Mouse (Mus musculus) heart, adult 11 months (tissue): ENCODE measurements around the gene Slc7a14.

Source experiments
- DNase-seq: peaks from one replicate; pipeline ENCODE4 v3.0.0; 2022

Gene Slc7a14

GRCm38 (mm10) chr3:31205167-31205566, 105.0 kb downstream of the Slc7a14 start:
- DNase-seq: no peak

DNA sequence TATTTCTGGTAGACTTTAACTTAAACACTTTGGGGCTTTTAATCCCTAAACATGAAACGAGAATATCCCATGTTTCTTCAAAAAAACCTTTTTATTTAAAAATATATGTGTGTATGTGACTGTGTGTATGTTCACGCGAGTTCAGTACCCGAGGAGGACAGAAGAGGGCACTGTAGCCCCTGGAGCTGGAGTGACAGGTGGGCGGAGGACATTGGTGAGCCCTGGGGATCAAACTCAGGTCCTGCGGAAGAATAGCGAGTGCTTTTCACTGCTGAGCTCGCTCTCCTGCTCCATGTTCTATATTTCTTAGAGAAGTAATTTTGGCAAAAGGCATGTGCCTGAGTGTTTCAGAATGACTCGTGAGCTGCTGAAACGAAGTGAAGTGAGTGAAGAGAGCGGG, 106.2 kb downstream of the Slc7a14 start:
- DNase-seq: no peak

DNA sequence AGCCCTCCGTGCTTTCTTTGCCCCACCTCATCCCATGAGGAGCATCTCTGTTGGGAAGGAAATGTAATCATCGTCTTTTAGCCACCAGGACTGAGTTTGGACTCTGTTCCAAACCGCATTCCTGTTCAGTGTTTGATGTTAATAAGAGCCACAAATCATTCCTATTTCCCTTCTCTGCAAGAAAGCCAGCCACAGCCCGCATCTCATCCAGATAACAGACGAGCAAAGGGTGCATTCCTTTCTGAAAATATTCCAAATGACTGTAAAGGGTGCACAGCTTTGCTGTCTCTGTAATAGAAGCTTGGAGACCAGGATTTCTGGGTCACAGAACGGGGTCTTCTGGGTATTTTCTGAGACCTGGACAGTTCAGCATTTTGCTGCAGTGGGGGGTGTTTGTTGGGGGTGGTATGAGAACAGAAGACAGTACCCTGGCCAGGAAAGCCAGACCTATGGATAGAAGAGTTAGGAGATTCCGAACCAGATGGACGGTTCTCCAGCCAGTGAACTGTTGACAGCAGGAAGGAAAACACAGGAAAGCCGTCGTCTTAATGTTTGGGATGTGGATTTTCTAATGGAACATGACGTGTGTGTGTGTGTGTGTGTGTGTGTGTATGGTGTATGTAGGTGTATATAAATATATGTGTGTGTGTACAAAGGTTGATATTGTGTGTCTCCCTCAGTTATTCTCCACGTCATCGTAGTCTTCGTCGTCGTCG, 110.9 kb downstream of the Slc7a14 start:
- peak; percentile 68 for DNase-seq

- no peak for DNase-seq
Measured at GRCm38 (mm10) chr3:31191402-31191801, 118.8 kb downstream of the Slc7a14 start.

GRCm38 (mm10) chr3:31190342-31190741, 119.8 kb downstream of the Slc7a14 start:
- peak; percentile 18 for DNase-seq

DNA sequence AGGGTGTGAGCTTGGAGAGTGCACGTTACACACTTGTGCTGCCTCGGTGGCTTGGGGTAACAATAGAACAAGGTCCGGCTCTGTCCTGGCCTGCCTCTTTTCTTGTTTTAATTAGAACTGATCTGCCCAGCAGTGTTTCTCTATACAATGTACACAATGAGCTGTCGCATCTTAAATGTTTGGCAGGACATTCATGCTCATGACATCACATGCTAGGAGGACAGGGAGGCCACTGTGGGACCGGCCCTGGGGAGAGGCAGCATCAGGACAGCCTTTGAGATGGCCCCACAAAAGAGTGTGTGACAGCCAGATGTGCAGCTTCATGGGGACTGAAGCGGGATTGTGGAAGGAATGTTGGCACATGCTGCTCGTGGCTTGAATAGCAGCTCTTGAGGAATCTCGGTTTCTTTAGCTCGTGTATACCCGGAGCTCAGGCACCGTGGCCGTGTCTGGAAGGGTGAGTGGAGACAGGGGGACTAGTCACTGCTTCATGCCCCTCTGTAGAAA, 143.8 kb downstream of the Slc7a14 start:
- DNase-seq: peak; percentile 88

- DNase-seq: peak; percentile 25
Measured at GRCm38 (mm10) chr3:31165803-31166202, 144.4 kb downstream of the Slc7a14 start.

- peak; percentile 74 for DNase-seq
Measured at GRCm38 (mm10) chr3:31162860-31163259, 147.3 kb downstream of the Slc7a14 start.

DNA sequence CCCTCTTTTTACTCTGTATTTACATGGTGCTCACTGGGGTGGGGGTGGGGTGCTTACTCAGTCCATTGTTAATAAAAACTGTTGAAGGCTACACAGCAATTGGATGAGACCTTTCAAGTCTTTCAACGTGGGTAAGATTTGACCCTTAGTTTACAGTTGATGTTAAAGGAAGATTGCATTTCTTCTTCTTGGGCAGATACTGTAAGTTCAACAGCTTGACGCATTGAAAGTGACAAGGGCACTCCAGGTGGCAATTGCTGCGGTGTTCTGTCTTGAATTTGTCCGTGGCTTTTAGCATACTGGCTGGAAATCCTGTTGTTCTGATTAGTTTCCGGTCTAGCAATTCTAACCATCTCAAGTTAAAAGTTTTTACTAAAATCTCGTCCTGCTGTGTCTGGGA, 148.8 kb downstream of the Slc7a14 start:
- DNase-seq: peak; percentile 55

DNA sequence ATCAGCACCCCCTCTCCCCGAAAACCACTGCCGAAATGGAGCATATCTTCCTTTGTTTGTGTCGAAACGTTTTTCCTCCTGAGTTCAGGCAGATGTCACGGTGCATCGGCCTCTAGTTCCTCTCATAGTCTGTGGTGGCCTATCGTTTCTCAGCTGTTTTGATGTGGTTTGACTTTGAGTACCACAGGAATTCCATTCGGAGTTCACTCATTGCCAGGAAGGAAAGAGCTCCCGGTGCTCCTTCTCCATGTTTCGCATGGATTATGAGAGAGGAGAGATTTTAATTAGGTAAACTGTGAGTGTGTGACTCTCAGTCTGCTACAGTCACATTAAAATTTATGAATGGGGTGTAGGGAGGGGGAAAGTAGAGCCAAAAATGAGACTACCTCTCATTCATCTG, 150.1 kb downstream of the Slc7a14 start:
- DNase-seq: no peak

DNA sequence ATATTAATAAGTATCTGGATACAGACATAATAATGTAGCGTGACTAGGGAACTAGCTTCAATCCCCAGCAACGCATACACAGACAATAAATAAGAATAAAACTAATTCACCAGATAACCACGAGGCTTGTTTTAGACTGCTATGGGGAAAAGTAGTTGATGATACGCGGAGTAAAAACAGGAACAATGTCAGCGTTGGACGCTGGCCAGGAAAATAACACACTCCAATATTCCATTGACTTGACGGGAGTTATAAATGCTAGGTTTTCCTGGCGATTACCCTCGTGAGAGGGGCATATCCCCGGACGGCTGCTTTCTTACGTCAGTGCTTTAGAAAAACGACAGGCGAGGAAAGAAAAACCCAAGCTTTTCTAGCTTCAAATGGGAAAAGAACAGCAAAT, 152.4 kb downstream of the Slc7a14 start:
- no peak for DNase-seq

- no peak for DNase-seq
Measured at GRCm38 (mm10) chr3:31156126-31156525, 154.1 kb downstream of the Slc7a14 start.
